Mouse (Mus musculus) G1E (cell line): ENCODE measurements around the gene Hint1. TPM values are rescaled to one million over a fixed set of nuclear protein-coding genes. Genes with fewer than 3 reads are reported as not detected.
A peak's percentile ranks its signal among the peaks of the same experiment; 100 is the strongest.

Experiments used
- ATAC-seq: 2 replicates; pipeline ENCODE4 v1.8.0; 2016; ENCODE audit warnings: mild to moderate bottlenecking; ENCODE audit not compliant: insufficient number of reproducible peaks, poor library complexity, low FRiP score, severe bottlenecking; ENCODE audit errors: extremely low read depth
- DNase-seq: peaks from one replicate; pipeline ENCODE4 v3.0.0; 2012; ENCODE audit warnings: low spot score
- H3K27me3 ChIP-seq: 2 replicates; pipeline ENCODE4 v1.6.1; 2012; ENCODE audit warnings: mild to moderate bottlenecking, low read length, inconsistent platforms; ENCODE audit not compliant: insufficient read depth
- H3K36me3 ChIP-seq: replicated peaks from 2 replicates; pipeline ENCODE3; 2012; ENCODE audit warnings: mild to moderate bottlenecking, inconsistent platforms
- H3K4me1 ChIP-seq: 2 replicates; pipeline ENCODE4 v1.6.1; 2012; ENCODE audit warnings: low read depth, low read length, inconsistent platforms, mixed read lengths; ENCODE audit not compliant: insufficient read depth
- H3K4me3 ChIP-seq: 2 replicates; pipeline ENCODE4 v1.5.1; 2012; ENCODE audit warnings: low read depth, mild to moderate bottlenecking, inconsistent platforms, low read length, moderate library complexity, mixed read lengths
- H3K9me3 ChIP-seq: replicated peaks from 2 replicates; pipeline ENCODE4 v1.6.1; 2012; ENCODE audit warnings: inconsistent platforms
- CTCF ChIP-seq: IDR thresholded peaks from 2 replicates; pipeline ENCODE4 v1.5.1; 2012; ENCODE audit warnings: low read depth, low read length, inconsistent platforms, mixed read lengths
- GATA1 ChIP-seq: IDR thresholded peaks from 2 replicates; pipeline ENCODE4 v1.6.1; 2012; ENCODE audit warnings: borderline replicate concordance, low read length, inconsistent platforms, mixed read lengths
- GATA2 ChIP-seq: IDR thresholded peaks from 2 replicates; pipeline ENCODE4 v1.6.1; 2012; ENCODE audit warnings: low read depth, low read length, inconsistent platforms, borderline replicate concordance
- POLR2AphosphoS5 ChIP-seq: IDR thresholded peaks from 2 replicates; pipeline ENCODE4 v1.6.1; 2012; ENCODE audit warnings: low read depth, low read length, inconsistent platforms; ENCODE audit not compliant: insufficient replicate concordance
- TAL1 ChIP-seq: conservative IDR thresholded peaks from 2 replicates; pipeline ENCODE4 v1.6.1; 2012; ENCODE audit warnings: low read depth, low read length, inconsistent platforms, mixed read lengths
- polyA plus RNA-seq: library from polyadenylated mRNA; stranded (reverse); fragments of >175 nt; gene quantifications from 2 replicates; pipeline ENCODE4 v1.2.3, GENCODE M21; 2012
- total RNA-seq, 2 experiments: library from RNA; stranded (forward) in 1 of 2; stranded (reverse) in 1 of 2; fragments of 200-1000 nt in 1 of 2; fragments of >200 nt in 1 of 2; fragmentation: Nextera tagmentation in 1 of 2; gene quantifications; 2 replicates each; pipeline ENCODE4 v1.2.3; 2014 to 2017

Hint1 gene
- total and polyA plus RNA-seq, 3 experiments: 132 to 1,134 (median 406) TPM

- H3K9me3 ChIP-seq: 0 out of 2 replicates have a peak, but pooled peaks cover 4% of the 10 kb centered on the region
- peak; percentile 96 for ATAC-seq
- no peak for TF ChIP-seq POLR2AphosphoS5
- TF ChIP-seq TAL1: no peak
- TF ChIP-seq CTCF: no peak
- TF ChIP-seq GATA1: no peak
- no peak for TF ChIP-seq GATA2
Observed at GRCm38 (mm10) chr11:54860256-54861038, 5.7 kb upstream of the Hint1 start, which contains the start of gene Lyrm7. Gene Lyrm7, minus strand, starts transcription at chr11:54860916.

GRCm38 (mm10) chr11:54861471-54862420 lies 4.4 kb upstream of the Hint1 start:
- TF ChIP-seq TAL1 (no peak), POLR2AphosphoS5 (no peak), GATA2 (no peak), CTCF (no peak), GATA1 (no peak)
- Histone ChIP-seq H3K9me3 (0 out of 2 replicates have a peak, but pooled peaks cover 3% of the 10 kb centered on the region), H3K27me3 (no peaks in the 10 kb centered on the region), H3K36me3 (peaks cover 2% of the 10 kb centered on the region), H3K4me3 (peak overlapping the region; percentile 85; the same call in 1 of the 2 replicates), H3K4me1 (peaks cover 44% of the 10 kb centered on the region)
- DNase-seq (no peak), ATAC-seq (no peak)

More at GRCm38 (mm10) chr11:54860256-54861038, 5.7 kb upstream of the Hint1 start, which contains the start of gene Lyrm7:
- H3K4me1 ChIP-seq: peaks cover 35% of the 10 kb centered on the region
- DNase-seq: peak; percentile 99
- peaks cover 2% of the 10 kb centered on the region for H3K36me3 ChIP-seq
- no peaks in the 10 kb centered on the region for H3K27me3 ChIP-seq
- peak within 1 kb of the TSS; percentile 85 for H3K4me3 ChIP-seq

- Histone ChIP-seq H3K36me3 (peaks cover under 1% of the 10 kb centered on the region), H3K4me3 (no peak overlapping the region), H3K27me3 (no peaks in the 10 kb centered on the region), H3K9me3 (no peaks in the 10 kb centered on the region), H3K4me1 (peaks cover 49% of the 10 kb centered on the region)
- ATAC-seq (no peak), DNase-seq (no peak)
- TF ChIP-seq GATA2: no peak
- TF ChIP-seq CTCF: peak; percentile 68; the same call in 1 of the 2 replicates
Observed at GRCm38 (mm10) chr11:54862621-54863520, 3.3 kb upstream of the Hint1 start.

- no peak for TF ChIP-seq GATA2
- no peak for TF ChIP-seq POLR2AphosphoS5
- no peak for TF ChIP-seq TAL1
- no peak for TF ChIP-seq CTCF
- TF ChIP-seq GATA1: no peak
- Histone ChIP-seq H3K27me3 (no peaks in the 10 kb centered on the region), H3K9me3 (no peaks in the 10 kb centered on the region), H3K4me1 (peaks cover 54% of the 10 kb centered on the region), H3K4me3 (peak overlapping the region; percentile 99), H3K36me3 (peaks cover 24% of the 10 kb centered on the region)
- no peak for DNase-seq
- no peak for ATAC-seq
Observed at GRCm38 (mm10) chr11:54865330-54866085, 675 bp upstream of the Hint1 start.

DNA sequence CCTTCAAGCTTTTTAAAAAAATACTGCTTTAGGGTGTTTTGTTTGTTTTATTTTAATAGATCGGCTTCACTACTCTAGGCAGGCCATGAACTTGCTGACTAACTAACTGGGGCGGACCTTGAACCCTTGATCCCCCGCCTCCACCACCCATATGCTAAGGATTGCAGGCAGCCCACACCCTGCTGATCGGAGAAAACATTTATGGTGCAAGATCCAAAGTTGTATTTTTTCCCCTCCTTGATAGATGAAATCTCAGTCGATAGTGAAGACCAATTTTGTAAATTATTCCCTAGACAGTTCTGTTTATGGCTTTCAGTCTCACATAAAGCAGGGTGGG lies 834 bp downstream of the Hint1 start:
- H3K4me3 ChIP-seq: peak overlapping the region; percentile 99
- H3K36me3 ChIP-seq: peaks cover 39% of the 10 kb centered on the region
- TF ChIP-seq POLR2AphosphoS5 (no peak), TAL1 (no peak), CTCF (no peak), GATA1 (no peak), GATA2 (no peak)
- ATAC-seq (no peak; the same call in 1 of the 2 replicates), DNase-seq (no peak)
- no peaks in the 10 kb centered on the region for H3K27me3 ChIP-seq
- H3K9me3 ChIP-seq: no peaks in the 10 kb centered on the region
- H3K4me1 ChIP-seq: peaks cover 48% of the 10 kb centered on the region
